Mouse (Mus musculus): ENCODE data around the gene Gsdmc4.
"Not testable (repeated sequence)": the region's sequence is repeated elsewhere in the genome, so short reads cannot be mapped to it uniquely, and the experiment has no call there.

Gsdmc4 gene

DNA sequence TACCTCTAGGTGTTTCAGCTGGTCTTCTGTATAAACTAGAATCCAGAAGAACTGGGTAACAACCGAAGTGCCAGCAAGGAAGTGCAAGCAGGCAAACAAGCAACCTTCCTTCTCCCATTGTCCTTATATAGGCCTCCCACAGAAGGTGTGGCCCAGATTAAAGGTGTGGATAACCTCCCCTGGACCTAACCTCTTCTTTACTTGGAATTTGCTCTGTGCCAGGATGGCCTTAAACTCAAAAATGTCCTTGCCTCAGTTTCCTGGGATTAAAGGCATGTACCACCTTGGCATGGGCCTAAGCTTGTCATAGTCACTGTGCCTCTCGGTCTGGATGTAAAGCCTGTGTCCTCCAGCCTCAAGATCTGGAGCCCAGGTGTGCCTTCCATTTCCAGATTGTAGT, at the start of gene Gsdmc4:
Gene Gsdmc4, minus strand, starts transcription at position 101 of the 400 bp plus-strand sequence.
- DNase-seq = not testable (repeated sequence)

DNA sequence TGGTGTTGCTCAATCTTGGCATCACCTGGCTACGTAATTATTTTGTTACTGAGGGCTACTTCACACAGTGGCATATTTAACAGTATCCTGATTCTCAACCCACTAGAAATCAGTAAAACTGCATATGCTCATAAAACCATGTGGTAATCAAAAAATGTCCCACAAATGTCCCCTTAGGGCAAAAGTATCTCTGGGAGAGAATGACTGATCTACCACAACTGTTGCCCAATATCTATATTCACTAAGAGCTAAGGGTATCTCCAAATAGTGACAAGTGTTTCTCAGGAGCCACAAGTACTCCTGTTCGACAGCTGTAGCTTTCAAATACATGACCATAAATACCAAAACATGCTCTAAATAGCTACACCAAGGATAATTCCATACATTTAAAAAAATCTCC, 48.4 kb upstream of the Gsdmc4 start:
- DNase-seq = no peak

DNA sequence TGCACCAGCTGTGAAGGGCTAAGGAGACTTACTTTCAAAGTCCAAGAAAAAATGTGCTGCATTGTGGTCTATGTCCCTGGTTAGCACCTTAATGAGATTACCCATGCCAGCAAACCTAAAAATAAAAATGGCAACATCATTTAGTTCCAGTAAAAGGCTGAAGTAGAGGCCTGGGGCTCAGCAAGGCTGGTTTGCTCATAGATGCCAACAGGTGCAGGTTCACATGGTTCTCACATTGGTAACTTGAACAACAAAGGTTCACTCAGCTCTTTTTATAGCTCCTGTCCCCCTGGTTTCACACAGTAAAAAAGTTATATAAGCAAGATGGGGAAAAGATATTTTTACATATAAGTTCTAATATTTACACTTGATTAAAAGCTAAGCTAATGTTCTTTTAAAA, 45.5 kb upstream of the Gsdmc4 start:
- no peak for DNase-seq

DNA sequence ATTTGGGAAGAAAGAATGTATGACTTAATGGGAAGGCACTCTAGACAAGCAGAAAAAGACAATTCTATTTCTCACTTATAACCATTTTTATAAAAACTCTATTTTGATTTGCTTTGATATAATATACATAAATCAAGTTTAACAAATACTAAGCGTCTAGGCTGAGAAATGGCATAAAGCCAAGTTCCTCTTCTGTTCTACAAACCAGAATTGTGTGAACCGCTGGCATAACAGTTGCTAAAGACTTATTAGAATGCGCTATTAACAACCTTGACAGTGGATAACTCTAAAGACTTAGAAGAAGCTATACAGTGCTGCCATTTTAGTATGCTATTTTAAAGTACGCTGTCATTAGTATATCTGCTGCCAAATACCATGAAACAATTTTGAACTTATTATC, 41.2 kb upstream of the Gsdmc4 start:
- no peak for DNase-seq

DNA sequence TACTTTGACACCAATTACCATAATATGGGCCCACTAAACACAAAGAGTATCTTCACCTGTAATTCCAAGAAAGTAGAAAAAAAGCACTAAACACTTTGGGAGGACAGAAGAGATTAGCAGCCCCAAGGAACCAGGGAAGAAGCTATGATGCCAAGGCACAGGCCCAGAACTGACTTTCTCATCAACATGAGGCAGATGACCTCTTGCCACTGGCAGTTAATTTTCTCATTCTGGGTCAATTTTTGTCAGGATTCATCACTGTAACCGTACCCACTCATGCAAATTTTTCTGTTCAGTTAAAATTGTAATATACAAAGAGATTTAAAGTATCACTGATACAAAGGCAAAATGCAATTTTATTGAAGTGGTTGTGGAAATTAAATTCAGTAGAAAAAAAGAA, 29.1 kb upstream of the Gsdmc4 start:
- DNase-seq = no peak

DNA sequence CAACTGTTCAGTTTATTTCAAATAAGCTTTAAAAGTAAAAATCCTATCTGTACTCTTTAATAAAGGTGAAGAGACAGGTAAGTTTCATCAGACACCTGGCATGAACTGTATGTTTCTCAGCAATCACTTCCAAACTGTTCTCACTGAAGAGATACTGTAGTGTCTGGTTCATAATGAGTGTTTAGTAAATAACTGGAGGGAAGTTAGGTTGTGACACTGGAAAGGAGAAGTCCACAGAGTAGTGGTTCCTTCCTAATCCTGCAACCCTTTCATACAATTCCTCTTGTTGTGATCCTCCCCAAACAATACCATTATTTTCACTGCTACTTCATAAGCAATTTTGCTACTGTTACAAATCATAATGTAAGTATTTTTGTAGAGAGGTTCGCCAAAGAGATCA, 20.6 kb upstream of the Gsdmc4 start:
- no peak for DNase-seq

DNA sequence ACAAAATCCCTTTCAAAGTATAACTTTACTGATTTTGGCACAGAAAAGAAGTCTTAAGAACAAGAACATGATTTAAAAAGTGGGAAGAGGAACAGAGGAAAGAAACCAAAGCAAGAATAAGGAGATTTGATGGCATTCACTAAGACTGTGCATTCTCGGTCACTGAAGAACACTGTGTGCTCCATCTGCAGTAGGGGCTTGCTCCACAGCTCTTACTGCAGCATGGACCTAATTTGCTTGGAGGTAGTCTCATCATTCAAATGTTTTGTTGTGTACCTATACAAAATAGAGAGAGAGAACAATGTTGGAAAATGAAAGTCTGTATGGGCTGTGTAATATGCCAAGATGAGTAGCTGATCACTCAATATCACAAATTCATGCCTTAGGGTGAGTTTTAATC, 19.3 kb upstream of the Gsdmc4 start:
- DNase-seq = no peak

DNA sequence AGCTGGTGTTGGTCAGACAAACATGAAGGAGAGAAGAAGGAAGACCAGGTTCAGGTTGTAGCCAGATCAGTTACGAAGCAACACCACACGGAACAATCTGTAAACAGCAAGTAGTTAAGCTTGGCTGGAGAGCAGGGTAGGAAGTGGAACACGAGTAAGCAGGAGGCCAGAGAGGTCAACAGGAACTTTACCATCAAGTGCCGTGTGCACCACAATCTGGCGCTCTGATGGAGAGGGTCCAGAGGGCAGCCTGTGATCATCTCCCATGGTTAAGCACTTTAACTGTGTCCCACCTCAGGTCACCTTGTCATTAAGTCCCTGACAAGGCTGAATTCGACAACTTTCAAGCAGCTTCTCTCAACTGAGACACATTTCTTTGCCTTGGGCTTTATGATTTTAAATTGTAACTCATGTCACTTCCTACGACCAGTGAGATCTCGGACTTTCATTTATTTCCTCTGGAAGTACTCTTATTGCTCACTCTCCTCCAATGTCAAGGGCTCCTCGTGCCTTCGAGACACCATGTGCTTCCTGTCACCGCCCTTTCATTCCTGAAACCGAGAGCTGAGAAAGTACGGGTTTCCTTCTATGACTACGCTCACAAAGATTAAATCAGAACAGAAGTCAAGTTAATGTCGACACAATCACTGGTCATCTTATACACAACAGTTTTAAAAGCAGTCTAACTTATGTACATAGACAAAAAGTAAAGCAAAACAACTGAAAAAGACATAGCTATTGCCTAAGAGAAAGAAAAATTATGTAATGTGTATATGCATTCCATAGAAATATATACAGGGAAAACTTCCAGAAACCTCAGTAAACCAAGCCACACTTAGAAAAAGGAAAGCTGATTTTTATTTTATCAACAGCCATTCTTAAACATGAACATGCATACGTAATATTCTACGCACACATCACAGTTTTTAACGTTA, 18.3 kb upstream of the Gsdmc4 start:
- DNase-seq = no peak

DNA sequence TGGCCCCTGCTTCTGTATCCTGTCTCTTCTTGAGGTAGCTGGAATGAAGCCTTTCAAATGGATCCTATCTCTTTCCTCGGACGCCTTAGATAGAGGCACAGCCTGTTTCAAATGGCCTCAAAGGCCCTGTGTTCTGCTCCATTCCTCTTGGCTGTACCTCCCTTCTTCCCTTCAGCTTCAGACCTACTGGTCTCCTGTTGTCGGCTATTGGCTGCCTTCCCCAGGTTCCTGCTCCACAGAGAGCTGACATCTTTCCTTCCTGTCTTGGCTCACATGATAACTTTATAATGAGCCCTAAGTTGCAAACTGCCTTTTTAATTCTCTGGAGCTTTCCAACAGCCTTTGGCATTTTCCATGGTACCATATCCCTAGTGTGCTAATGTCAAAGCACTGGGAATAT, 14.1 kb upstream of the Gsdmc4 start:
- no peak for DNase-seq

DNA sequence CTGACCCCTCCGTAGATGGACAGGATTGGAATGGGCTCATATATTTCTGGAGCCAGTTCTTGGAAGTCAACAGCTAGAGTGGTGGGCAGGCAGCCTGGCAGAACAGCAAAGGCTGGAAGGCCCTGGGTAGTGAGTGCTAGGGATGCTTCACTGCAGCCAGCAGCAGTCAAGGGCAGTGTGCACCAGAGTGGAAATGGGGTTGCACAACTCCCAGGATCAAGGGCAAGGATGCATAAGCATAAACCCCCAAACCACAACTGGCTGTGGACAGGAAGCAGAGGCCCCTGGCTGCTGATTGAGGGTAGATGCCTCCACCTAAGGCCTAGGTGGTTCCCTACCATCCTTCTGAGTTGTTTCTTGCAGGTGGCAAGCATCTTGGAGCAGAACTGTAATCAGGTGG, 12.4 kb upstream of the Gsdmc4 start:
- peak in 1 of 2 experiments; percentile 13 for DNase-seq

DNA sequence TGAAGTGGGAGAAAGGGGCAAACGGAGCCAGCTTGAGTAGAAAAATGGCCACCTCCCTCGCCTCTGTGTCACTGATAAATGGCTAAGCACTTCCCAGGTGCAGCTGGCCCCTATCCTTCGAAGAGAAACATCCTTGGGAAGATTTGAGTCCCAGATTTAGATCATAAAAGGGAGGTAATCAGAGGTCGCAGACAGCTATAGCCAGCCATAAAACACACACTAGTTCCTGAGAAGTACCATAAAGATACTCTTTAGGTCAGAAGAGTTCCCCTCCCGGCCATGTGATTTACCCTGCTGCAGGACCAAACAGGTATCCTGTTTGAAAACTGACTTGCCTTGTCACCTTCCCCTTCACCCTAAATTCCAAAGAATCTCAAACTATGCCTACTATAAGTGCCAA, 9.5 kb upstream of the Gsdmc4 start:
- DNase-seq = not testable (repeated sequence)

DNA sequence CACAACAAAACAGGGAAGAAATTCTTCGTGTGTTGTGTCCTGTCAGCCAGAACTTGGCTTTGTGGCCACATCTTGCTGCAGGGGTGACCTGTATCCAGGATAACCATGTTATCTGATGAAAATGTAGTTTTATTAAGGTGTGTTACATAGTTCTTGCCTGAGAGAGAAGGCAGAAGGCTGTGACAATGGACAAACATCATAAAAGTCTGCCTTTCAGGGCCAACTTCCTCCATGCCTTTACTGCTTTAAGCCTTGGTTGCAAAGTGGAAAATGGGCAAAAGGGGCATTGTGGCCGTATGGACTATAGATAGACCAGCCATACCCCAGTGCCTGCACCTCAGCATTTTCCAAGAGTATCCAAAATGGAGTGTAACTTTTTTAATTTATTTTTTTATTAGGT, 7.6 kb upstream of the Gsdmc4 start:
- DNase-seq = not testable (repeated sequence)

DNA sequence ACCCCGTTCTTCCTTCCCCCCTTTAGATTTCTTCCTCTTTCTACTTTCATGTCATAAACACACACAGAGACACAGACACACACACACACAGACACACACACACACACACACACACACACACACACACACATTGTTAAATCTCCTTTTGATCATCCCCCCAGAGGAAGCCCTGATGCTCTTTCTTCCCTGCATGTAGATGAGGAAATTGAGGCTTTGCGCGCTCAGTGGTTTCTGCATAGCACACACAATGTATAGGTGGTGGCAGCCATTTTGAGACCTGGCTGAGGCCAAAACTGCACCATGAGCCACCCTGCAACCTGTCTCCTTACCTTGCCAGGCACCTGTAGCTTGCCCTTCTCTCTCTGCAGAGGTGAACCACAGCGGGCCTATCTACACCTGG, 4.5 kb upstream of the Gsdmc4 start:
- not testable (repeated sequence) for DNase-seq

DNA sequence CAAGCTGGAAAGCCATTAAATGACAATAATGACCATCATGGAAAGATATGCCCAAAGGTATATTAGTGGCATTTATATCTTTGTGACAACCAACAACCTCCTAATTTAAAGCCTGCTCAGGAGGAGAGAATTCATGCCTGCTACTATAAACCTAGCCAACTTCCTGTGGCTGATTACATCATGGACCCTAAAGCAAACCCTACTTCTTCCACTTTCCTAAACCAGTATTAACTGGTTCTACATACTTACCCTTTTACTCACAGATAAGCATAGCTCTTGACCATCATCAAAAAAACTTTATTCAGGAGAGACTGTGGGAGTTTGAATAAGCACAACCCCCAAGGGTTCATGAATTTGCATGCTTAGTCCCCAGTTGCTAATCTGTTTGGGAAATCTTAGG, 2.2 kb downstream of the Gsdmc4 start:
- not testable (repeated sequence) for DNase-seq

DNA sequence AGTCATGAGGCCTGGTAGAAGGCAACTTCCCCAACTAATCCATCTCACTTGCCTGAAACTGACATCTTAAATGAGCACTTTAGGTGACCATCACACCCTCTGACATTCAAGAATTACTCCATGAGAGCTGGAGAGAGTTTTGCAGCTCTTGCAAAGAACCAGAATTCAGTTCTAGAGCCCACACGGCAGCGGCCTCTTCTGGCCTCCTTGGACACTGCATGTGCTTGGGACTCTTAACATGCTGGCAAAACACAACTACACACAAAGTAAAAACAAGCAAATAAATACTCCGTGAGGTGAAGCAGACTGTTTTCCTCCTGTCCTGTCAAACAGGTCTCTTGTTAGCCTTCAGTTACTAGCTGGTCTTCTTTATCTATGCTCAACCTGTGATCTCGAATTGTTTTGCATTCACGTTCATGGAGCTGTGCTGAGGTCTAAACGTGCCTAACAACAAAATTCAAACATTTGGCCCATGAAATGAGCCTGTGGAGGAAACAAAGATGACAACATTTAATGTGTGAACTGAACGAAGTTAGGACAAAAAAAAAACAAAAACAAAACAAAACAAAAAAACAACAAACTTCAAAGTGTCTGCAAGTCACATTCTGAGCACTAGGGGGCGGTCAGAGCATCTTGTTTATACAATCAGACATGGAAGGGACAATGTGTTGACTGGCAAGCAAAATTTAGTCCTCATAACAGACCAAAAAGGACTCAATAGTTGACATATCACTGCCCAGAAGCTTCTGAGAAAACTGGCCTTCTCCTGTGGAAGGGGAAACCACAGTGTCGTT, 16.3 kb downstream of the Gsdmc4 start:
- peak; percentile 57 to 58 for DNase-seq

DNA sequence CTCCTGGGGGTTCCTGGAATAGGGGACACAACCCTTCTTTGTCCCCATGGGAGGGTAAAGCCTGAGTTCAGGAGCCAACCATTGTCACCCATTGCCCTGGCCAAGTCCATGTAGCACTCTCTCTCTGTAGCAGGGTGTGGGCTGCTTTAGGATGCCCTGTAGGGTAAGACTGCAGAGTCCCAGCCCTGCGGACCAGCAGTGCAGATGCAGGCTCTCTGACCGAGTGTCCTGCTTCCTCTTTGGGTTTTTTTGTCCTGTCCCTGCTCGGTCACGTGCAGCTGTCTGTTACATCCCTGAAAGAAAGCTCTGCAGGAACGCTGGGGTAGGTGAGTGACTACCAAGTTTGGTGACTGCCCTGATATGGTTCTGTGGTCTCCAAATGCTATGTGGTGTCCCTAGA, 23.7 kb downstream of the Gsdmc4 start:
- DNase-seq = not testable (repeated sequence)

DNA sequence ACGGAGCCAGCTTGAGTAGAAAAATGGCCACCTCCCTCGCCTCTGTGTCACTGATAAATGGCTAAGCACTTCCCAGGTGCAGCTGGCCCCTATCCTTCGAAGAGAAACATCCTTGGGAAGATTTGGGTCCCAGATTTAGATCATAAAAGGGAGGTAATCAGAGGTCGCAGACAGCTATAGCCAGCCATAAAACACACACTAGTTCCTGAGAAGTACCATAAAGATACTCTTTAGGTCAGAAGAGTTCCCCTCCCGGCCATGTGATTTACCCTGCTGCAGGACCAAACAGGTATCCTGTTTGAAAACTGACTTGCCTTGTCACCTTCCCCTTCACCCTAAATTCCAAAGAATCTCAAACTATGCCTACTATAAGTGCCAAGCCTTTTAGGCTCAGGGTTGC, 24.1 kb downstream of the Gsdmc4 start:
- not testable (repeated sequence) for DNase-seq

DNA sequence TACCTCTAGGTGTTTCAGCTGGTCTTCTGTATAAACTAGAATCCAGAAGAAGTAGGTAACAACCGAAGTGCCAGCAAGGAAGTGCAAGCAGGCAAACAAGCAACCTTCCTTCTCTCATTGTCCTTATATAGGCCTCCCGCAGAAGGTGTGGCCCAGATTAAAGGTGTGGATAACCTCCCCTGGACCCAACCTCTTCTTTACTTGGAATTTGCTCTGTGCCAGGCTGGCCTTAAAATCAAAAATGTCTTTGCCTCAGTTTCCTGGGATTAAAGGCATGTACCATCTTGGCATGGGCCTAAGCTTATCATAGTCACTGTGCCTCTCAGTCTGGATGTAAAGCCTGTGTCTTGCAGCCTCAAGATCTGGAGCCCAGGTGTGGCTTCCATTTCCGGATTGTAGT, 33.6 kb downstream of the Gsdmc4 start, which contains the start of gene Gsdmc3:
Gene Gsdmc3, minus strand, starts transcription at position 101 of the 400 bp plus-strand sequence.
- DNase-seq = not testable (repeated sequence)

DNA sequence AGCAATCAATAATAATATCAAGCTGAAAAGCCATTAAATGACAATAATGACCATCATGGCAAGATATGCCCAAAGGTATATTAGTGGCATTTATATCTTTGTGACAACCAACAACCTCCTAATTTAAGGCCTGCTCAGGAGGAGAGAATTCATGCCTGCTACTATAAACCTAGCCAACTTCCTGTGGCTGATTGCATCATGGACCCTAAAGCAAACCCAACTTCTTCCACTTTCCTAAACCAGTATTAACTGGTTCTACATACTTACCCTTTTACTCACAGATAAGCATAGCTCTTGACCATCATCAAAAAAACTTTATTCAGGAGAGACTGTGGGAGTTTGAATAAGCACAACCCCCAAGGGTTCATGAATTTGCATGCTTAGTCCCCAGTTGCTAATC, 35.9 kb downstream of the Gsdmc4 start:
- not testable (repeated sequence) for DNase-seq

DNA sequence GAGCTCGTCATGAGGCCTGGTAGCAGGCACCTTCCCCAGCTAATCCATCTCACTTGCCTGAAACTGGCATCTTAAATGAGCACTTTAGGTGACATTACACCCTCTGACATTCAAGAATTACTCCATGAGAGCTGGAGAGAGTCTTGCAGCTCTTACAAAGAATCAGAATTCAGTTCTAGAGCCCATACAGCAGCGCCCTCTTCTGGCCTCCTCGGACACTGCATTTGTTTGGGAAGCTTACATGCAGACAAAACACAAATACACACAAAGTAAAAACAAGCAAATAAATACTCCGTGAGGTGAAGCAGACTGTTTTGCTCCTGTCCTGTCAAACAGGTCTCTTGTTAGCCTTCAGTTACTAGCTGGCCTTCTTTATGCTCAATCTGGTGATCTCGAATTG, 50.1 kb downstream of the Gsdmc4 start:
- DNase-seq = peak; percentile 21 to 29

All from kidney, postnatal 4 days (tissue).